Comparison of ENCODE assay signal across 13 mouse cellular contexts in genomic region chr2:69825898-69826297, GRCm38 (mm10). TPM values are rescaled to one million over a fixed set of nuclear protein-coding genes. Genes with fewer than 3 reads are reported as not detected.
A peak's percentile ranks its signal among the peaks of the same experiment; 100 is the strongest.
DNase-seq lines count a peak whose midpoint lies in the region; ATAC-seq lines count a peak whose summit lies in the region.
"Had no signal": no experiment of that assay in that cellular context is flagged by ENCODE, and none has a peak within 500 bp of the region (broad histone marks: within the 10 kb centered on the region; RNA-seq: fewer than 3 reads in every experiment).

No protein-coding gene starts in this region.

- H3K36me3 ChIP-seq in hindbrain, embryonic 13.5 days = peaks cover 33% of the 10 kb centered on the region
- H3K36me3 ChIP-seq in hindbrain, embryonic 11.5 days (ENCODE audit: control insufficient read depth, insufficient read depth, low read length) = no peaks in the 10 kb centered on the region
- H3K36me3 ChIP-seq in midbrain, embryonic 12.5 days = 0 out of 2 replicates have a peak, but pooled peaks cover 11% of the 10 kb centered on the region

- H3K4me1 ChIP-seq in hindbrain, embryonic 13.5 days (replicated peaks) = peaks cover 46% of the 10 kb centered on the region
- H3K4me1 ChIP-seq in hindbrain, embryonic 11.5 days (replicated peaks; ENCODE audit: control insufficient read depth, insufficient read depth, low read length) = peaks cover 3% of the 10 kb centered on the region; the same call in 1 of the 2 replicates
- peaks cover 29% of the 10 kb centered on the region for H3K4me1 ChIP-seq in midbrain, embryonic 12.5 days

- H3K27ac ChIP-seq in hindbrain, embryonic 13.5 days = peak overlapping the region; percentile 10; the same call in 1 of the 2 replicates
- no peak overlapping the region for H3K27ac ChIP-seq in hindbrain, embryonic 11.5 days (ENCODE audit: low read depth, low read length)
- H3K27ac ChIP-seq in midbrain, embryonic 12.5 days (replicated peaks) = peak overlapping the region; percentile 35; the same call in 1 of the 2 replicates
- H3K27ac ChIP-seq: limb, embryonic 15.5 days; neural tube, embryonic 13.5 days had no signal

- 85% methylated on average over 10 of the region's 10 CpGs for WGBS in hindbrain, embryonic 13.5 days
- 89% methylated on average over 10 of the region's 10 CpGs for WGBS in hindbrain, embryonic 11.5 days
- 66% methylated on average over 10 of the region's 10 CpGs for WGBS in midbrain, embryonic 12.5 days

- no peak overlapping the region for H3K4me3 ChIP-seq in hindbrain, embryonic 13.5 days
- no peak overlapping the region for H3K4me3 ChIP-seq in hindbrain, embryonic 11.5 days (ENCODE audit: low read depth, low read length)
- no peak overlapping the region for H3K4me3 ChIP-seq in midbrain, embryonic 12.5 days
- H3K4me3 ChIP-seq: limb, embryonic 15.5 days; neural tube, embryonic 13.5 days had no signal

- DNase-seq in cerebellum, adult 18-20 months = peak; percentile 20 to 45
- DNase-seq in hindbrain, embryonic 11.5 days (ENCODE audit: low spot score) = no peak
- DNase-seq in cerebellum, adult 9-10 months = peak; percentile 48
- DNase-seq in adrenal gland, postnatal 25 days = no peak
- DNase-seq in adrenal gland, adult 2 months = no peak
- DNase-seq: gastrocnemius, postnatal 25 days; right cerebral cortex, postnatal 25 days; thymus, adult 18-20 months had no signal

- H3K27me3 ChIP-seq in hindbrain, embryonic 13.5 days = no peaks in the 10 kb centered on the region
- no peaks in the 10 kb centered on the region for H3K27me3 ChIP-seq in hindbrain, embryonic 11.5 days (ENCODE audit: control insufficient read depth, insufficient read depth, low read length)
- H3K27me3 ChIP-seq in midbrain, embryonic 12.5 days = no peaks in the 10 kb centered on the region
- H3K27me3 ChIP-seq: limb, embryonic 15.5 days; neural tube, embryonic 13.5 days had no signal

- no peaks in the 10 kb centered on the region for H3K9me3 ChIP-seq in hindbrain, embryonic 13.5 days
- no peaks in the 10 kb centered on the region for H3K9me3 ChIP-seq in hindbrain, embryonic 11.5 days (ENCODE audit: control insufficient read depth, low read length)
- H3K9me3 ChIP-seq in midbrain, embryonic 12.5 days = no peaks in the 10 kb centered on the region
- H3K9me3 ChIP-seq: limb, embryonic 15.5 days; neural tube, embryonic 13.5 days had no signal

- H3K9ac ChIP-seq in hindbrain, embryonic 13.5 days = 0 out of 2 replicates have a peak overlapping the region, but pooled peaks have one; percentile 26
- no peak overlapping the region for H3K9ac ChIP-seq in hindbrain, embryonic 11.5 days (ENCODE audit: low read depth, low read length)
- no peak overlapping the region for H3K9ac ChIP-seq in midbrain, embryonic 12.5 days (replicated peaks)
- H3K9ac ChIP-seq: limb, embryonic 15.5 days; neural tube, embryonic 13.5 days had no signal

- H3K4me2 ChIP-seq in hindbrain, embryonic 13.5 days = no peak overlapping the region
- no peak overlapping the region for H3K4me2 ChIP-seq in hindbrain, embryonic 11.5 days (replicated peaks; ENCODE audit: low read depth, low read length)
- H3K4me2 ChIP-seq in midbrain, embryonic 12.5 days (replicated peaks) = no peak overlapping the region
- H3K4me2 ChIP-seq: limb, embryonic 15.5 days; neural tube, embryonic 13.5 days had no signal

- no peak for ATAC-seq in cerebellum, adult (ENCODE audit: insufficient number of reproducible peaks, low FRiP score, low TSS enrichment)
- ATAC-seq in hindbrain, embryonic 13.5 days (ENCODE audit: low FRiP score) = no peak
- no peak for ATAC-seq in hindbrain, embryonic 11.5 days (ENCODE audit: low FRiP score)
- no peak for ATAC-seq in midbrain, embryonic 12.5 days (ENCODE audit: low FRiP score, low read depth)

RNA-seq across cellular contexts. Expression of gene Klhl23, which starts 4.2 kb away (rescaled TPM):
- polyA plus RNA-seq in hindbrain, embryonic 13.5 days (2015; fragmentation: Nextera tagmentation; extraction: Ambion mirVana) = 66.8 and 67.4 TPM in 2 replicates
- polyA plus RNA-seq in hindbrain, embryonic 11.5 days (2014; fragmentation: Nextera tagmentation; extraction: Ambion mirVana) = 29.1 and 39.0 TPM in 2 replicates
- polyA plus RNA-seq in midbrain, embryonic 12.5 days (2016; fragmentation: Nextera tagmentation; extraction: Ambion mirVana) = 41.0 and 51.6 TPM in 2 replicates
- total RNA-seq in adrenal gland, postnatal 25 days (2021) = 14.8 and 16.8 TPM in 2 replicates
- total RNA-seq in adrenal gland, adult 2 months (2021) = 10 to 100 TPM in 1 of 2 experiments, 1 to 10 TPM in 1; 5.3 to 14.1 TPM
- 1.3 and 1.7 TPM in 2 replicates for polyA plus RNA-seq in adrenal gland, adult 2 months (2012; rRNA removed)

RNA-seq across cellular contexts. Expression of gene Ssb, which starts 35.5 kb away (rescaled TPM):
- polyA plus RNA-seq in hindbrain, embryonic 13.5 days (2015; fragmentation: Nextera tagmentation; extraction: Ambion mirVana) = 335 and 355 TPM in 2 replicates
- 408 and 410 TPM in 2 replicates for polyA plus RNA-seq in hindbrain, embryonic 11.5 days (2014; fragmentation: Nextera tagmentation; extraction: Ambion mirVana)
- 379 and 421 TPM in 2 replicates for polyA plus RNA-seq in midbrain, embryonic 12.5 days (2016; fragmentation: Nextera tagmentation; extraction: Ambion mirVana)
- 178 and 218 TPM in 2 replicates for total RNA-seq in adrenal gland, postnatal 25 days (2021)
- 100 to 1,000 TPM; 162 to 194 TPM for total RNA-seq in adrenal gland, adult 2 months (2021)
- polyA plus RNA-seq in adrenal gland, adult 2 months (2012; rRNA removed) = 0.07 and 0.35 TPM in 2 replicates

RNA-seq across cellular contexts. Expression of gene Phospho2, which starts 36.5 kb away (rescaled TPM):
- polyA plus RNA-seq in hindbrain, embryonic 13.5 days (2015; fragmentation: Nextera tagmentation; extraction: Ambion mirVana) = 41.3 and 43.3 TPM in 2 replicates
- 41.5 and 45.1 TPM in 2 replicates for polyA plus RNA-seq in hindbrain, embryonic 11.5 days (2014; fragmentation: Nextera tagmentation; extraction: Ambion mirVana)
- polyA plus RNA-seq in midbrain, embryonic 12.5 days (2016; fragmentation: Nextera tagmentation; extraction: Ambion mirVana) = 33.9 and 36.2 TPM in 2 replicates
- total RNA-seq in adrenal gland, postnatal 25 days (2021) = 22.1 and 24.3 TPM in 2 replicates
- total RNA-seq in adrenal gland, adult 2 months (2021) = 10 to 100 TPM; 22.9 to 25.3 TPM
- 147 and 150 TPM in 2 replicates for polyA plus RNA-seq in adrenal gland, adult 2 months (2012; rRNA removed)

RNA-seq across cellular contexts. Expression of gene Ccdc173, which starts 36.5 kb away (rescaled TPM):
- 4.0 and 4.4 TPM in 2 replicates for polyA plus RNA-seq in hindbrain, embryonic 13.5 days (2015; fragmentation: Nextera tagmentation; extraction: Ambion mirVana)
- 4.2 and 5.8 TPM in 2 replicates for polyA plus RNA-seq in hindbrain, embryonic 11.5 days (2014; fragmentation: Nextera tagmentation; extraction: Ambion mirVana)
- polyA plus RNA-seq in midbrain, embryonic 12.5 days (2016; fragmentation: Nextera tagmentation; extraction: Ambion mirVana) = 4.8 and 5.1 TPM in 2 replicates
- 2.2 and 2.7 TPM in 2 replicates for total RNA-seq in adrenal gland, postnatal 25 days (2021)
- total RNA-seq in adrenal gland, adult 2 months (2021) = 1 to 10 TPM; 1.3 to 2.0 TPM
- not detected in 2 replicates for polyA plus RNA-seq in adrenal gland, adult 2 months (2012; rRNA removed)

RNA-seq across cellular contexts. Expression of gene Mettl5, which starts 59.5 kb away (rescaled TPM):
- polyA plus RNA-seq in hindbrain, embryonic 13.5 days (2015; fragmentation: Nextera tagmentation; extraction: Ambion mirVana) = 28.5 and 30.4 TPM in 2 replicates
- 41.6 and 41.7 TPM in 2 replicates for polyA plus RNA-seq in hindbrain, embryonic 11.5 days (2014; fragmentation: Nextera tagmentation; extraction: Ambion mirVana)
- 35.4 and 39.7 TPM in 2 replicates for polyA plus RNA-seq in midbrain, embryonic 12.5 days (2016; fragmentation: Nextera tagmentation; extraction: Ambion mirVana)
- total RNA-seq in adrenal gland, postnatal 25 days (2021) = 19.6 and 23.6 TPM in 2 replicates
- 10 to 100 TPM; 16.2 to 20.4 TPM for total RNA-seq in adrenal gland, adult 2 months (2021)
- 16.6 and 17.2 TPM in 2 replicates for polyA plus RNA-seq in adrenal gland, adult 2 months (2012; rRNA removed)

Comparison
In these comparisons a context has a peak if more than half of its experiments do, and no peak if none do; other contexts are left out.
1. DNase-seq: peak in cerebellum, adult 18-20 months (2 of 2) and cerebellum, adult 9-10 months (single experiment); none in hindbrain, embryonic 11.5 days (single experiment), adrenal gland, postnatal 25 days (single experiment) and adrenal gland, adult 2 months (single experiment).
2. RNA of gene Klhl23, which starts 4.2 kb away (polyA plus RNA-seq): 66.8 to 67.4 TPM in hindbrain, embryonic 13.5 days, 41.0 to 51.6 TPM in midbrain, embryonic 12.5 days and 29.1 to 39.0 TPM in hindbrain, embryonic 11.5 days; 1.3 to 1.7 TPM in adrenal gland, adult 2 months; every median in the first group is over 10 times any median in the second.
3. RNA of gene Ssb, which starts 35.5 kb away (polyA plus RNA-seq): 408 to 410 TPM in hindbrain, embryonic 11.5 days, 379 to 421 TPM in midbrain, embryonic 12.5 days and 335 to 355 TPM in hindbrain, embryonic 13.5 days; 0.07 to 0.35 TPM in adrenal gland, adult 2 months; every median in the first group is over 100 times any median in the second.